Mouse (Mus musculus) neutrophil, adult 59 days (primary cell): ENCODE results near the gene Ssxb10. TPM values are rescaled to one million over a fixed set of nuclear protein-coding genes. Genes with fewer than 3 reads are reported as not detected.

Experiments
- total RNA-seq, 2 experiments: library from RNA; stranded (reverse); gene quantifications; 1 replicate in 1 of 2; 2 replicates in 1 of 2; pipeline ENCODE4 v1.2.4; 2023

The Ssxb10 gene
- total RNA-seq, result not detected

DNA sequence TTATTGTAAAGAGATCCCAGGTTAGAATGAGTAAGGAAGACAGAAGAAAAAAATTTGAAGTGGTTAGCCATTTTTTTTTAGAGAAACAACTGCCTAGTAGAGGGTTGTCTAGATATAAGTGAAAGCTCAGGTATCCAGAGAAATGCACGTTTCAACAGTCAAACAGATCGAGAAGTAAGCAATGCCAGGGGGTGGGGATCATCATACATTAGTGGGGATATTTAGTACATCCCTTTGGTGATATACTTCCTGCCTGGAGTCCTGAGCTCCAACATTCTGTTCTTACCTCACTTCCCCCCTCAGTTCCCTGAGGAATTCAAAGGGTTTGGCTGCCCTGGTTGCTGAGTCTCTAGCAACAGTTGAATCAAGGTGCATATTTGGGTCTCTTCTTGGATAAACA is at the start of gene Ssxb10:
Gene Ssxb10, plus strand, starts transcription at position 301 of the 400 bp plus-strand sequence.

DNA sequence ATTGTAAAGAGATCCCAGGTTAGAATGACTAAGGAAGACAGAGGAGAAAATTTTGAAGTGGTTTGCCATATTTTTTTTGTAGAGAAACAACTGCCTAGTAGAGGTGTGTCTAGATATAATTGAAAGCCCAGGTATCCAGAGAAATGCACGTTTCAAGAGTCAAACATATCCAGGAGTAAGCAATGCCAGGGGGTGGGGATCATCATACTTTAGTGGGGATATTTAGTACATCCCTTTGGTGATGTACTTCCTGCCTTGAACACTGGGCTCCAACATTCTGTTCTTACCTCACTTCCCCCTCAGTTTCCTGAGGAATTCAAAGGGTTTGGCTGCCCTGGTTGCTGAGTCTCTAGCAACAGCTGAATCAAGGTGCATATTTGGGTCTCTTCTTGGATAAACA is 39.5 kb downstream of the Ssxb10 start, which contains the start of gene Ssxb9:
Gene Ssxb9, plus strand, starts transcription at position 301 of the 400 bp plus-strand sequence.

Other genes starting within 250 kb of the Ssxb10 start
- 100 to 1,000 TPM; 161 to 164 TPM for gene Was, start 236.9 kb upstream of the Ssxb10 start, total RNA-seq
- 10 to 100 TPM; 34.0 to 39.2 TPM for gene Wdr13, start 194.5 kb upstream of the Ssxb10 start, total RNA-seq
- gene Rbm3, start 181.5 kb upstream of the Ssxb10 start, total RNA-seq, result 100 to 1,000 TPM; 325 to 356 TPM
- gene Tbc1d25, start 151.2 kb upstream of the Ssxb10 start, total RNA-seq, result 10 to 100 TPM; 10.3 to 15.6 TPM
- gene Ebp, start 133.9 kb upstream of the Ssxb10 start, total RNA-seq, result 10 to 100 TPM; 37.5 to 49.5 TPM
- gene Porcn, start 120.9 kb upstream of the Ssxb10 start, total RNA-seq, result under 1 TPM; 0.31 to 0.77 TPM
- 10 to 100 TPM; 14.8 to 17.0 TPM for gene Ftsj1, start 75.0 kb upstream of the Ssxb10 start, total RNA-seq
- gene Slc38a5, start 56.3 kb upstream of the Ssxb10 start, total RNA-seq, result 10 to 100 TPM in 1 of 2 experiments, 1 to 10 TPM in 1; 2.1 to 16.0 TPM
- gene Ssxb9, start 39.6 kb downstream of the Ssxb10 start, total RNA-seq, result not detected
- gene Ssxb1, start 85.9 kb downstream of the Ssxb10 start, total RNA-seq, result not detected
- not detected for gene Ssxb2, start 134.3 kb downstream of the Ssxb10 start, total RNA-seq
- not detected for gene Gm14459, start 197.5 kb downstream of the Ssxb10 start, total RNA-seq
- not detected for gene Ssxb6, start 220.8 kb downstream of the Ssxb10 start, total RNA-seq